Mouse (Mus musculus) retina, adult 2 months (tissue): ENCODE data around the gene Ube2o.

ENCODE experiments used
- DNase-seq: peaks from one replicate; pipeline ENCODE4 v3.0.0-alpha.2; 2012; ENCODE audit warnings: low read depth, low spot score

The Ube2o gene

DNA sequence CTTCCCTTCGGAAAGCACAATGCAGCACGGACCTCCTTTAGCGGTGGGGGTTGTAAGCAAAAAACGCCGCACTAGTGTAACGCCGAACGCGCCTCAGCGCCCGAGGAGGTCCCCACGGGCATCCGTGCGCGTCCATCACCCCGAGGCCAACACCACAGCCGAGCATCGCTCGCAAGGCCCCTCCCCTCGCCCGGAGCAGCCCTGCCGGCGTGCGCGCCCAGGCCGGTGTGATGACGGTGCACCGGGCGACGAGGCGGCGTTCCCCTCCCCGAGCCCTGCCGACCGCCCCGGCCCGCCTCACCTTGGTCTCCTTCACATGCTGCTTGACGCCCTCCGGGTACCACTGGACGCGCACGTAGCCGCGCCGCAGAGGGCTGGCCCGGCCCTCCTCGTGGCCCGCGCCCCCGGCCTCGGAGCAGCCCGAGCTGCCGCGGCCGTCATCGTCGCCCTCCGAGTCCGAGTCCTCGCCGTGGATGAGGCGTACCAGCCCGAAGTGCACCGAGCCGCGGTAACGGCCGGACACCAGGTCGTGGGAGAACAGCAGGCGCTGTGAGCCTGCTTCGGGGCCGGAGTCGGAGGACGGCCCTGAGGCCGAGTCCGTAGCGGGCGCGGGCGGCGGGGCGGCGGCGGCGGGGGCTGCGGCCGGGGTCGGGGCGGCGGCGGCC, 404 bp downstream of the Ube2o start:
- no peak for DNase-seq

DNA sequence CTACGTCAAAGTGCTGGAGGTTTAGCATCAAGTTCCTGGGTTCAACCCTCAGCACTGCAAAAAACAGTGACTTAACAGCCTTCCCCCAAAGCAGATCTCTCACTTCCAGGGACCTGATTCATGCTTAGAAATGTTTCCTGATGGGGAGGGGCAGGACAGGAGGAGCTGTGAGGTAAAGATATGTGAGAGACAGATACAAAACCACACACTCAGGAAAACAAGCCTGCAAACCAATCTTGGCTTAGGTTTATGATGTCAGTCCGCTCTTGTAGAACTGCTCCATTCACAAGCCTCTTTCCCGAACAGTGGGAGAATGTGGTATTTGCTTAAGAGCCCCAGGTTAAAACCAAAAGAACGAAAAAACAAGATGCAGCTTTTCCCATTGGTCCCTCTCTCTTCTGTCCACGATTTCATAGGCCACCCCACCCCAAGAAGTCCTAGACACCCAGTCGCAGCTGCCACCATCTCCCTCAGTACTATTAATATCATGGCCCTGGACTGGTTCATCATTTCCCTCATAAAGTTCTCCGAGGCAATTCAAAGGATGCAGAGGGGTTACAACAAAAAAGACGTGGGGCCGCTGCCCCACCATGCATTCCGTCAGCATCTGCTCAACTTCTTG, 1.1 kb downstream of the Ube2o start:
- DNase-seq = no peak

DNA sequence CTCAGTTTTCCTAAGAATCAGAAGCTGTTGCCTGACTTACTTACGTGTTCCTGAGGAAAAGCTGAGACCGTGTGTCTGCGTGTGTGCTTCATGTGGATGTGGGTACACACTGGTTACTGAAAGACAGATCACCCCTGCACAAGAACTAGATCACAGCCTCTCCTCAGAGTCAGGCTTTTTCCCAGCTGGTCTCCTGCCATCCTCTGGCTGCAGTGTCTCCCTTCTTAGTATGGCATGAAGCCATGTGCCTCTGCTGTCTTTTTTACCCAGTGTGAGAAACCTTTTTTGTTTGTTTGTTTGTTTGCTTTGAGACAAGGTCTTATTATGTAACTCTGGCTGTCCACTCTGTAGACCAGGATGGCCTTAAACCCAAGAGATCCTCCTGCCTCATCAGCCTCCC, 2.0 kb downstream of the Ube2o start:
- no peak for DNase-seq

DNA sequence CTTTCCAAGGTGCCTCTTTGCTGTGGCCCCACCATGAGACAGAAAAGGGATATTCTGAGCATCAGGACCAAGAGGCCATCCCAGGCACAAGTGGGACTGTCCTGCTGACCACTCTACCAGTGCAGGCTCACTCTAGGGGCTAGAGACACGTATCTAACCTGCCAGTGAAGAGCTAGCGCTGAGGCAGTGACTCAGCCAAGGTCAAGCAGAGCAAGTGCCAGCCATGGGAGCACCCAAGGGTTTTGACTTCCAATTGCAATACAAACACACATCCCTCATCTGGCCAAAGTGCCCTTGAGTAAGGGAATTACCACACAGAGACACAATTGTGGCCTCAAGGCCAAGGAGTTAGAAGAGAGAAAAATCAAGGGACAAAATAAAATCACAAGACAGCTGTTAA, 5.9 kb downstream of the Ube2o start:
- no peak for DNase-seq

DNA sequence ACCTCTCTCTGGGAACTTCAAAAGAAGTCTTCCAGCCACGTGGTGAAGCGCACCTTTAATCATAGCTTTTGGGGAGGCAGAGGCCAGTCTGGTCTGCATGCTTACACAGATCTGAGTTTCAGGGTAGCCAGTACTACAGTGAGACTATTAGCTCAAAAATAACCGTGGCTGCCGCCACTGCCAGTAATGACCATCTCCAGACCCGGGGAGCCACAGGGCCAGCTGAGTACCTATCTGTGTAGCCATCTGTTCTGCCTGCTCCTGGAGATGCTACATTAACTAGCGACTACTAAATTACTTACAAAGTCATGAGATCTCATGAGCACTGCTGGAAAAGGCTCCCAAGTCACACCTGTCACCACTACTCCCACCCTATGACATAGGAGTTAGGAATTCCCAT, 6.3 kb downstream of the Ube2o start:
- no peak for DNase-seq

DNA sequence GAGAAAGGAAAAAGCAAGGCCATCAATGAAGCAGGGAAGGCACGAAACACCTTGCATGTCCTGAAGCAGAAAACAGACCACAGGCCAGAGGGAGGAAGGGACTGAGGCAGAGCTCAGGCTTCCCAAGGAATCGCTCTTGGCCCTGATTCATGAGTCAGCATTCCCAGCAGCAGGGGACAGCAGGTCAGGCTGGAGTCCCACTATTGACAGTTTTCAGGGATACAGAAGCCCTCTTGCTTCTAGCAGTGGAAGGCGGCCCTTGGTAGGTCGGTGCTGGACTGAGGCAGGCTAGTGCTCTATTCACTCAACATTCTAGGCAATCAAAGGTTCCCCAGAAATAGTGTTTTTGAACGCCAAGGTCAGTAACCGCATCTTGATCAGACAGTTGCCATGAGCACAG, 6.8 kb downstream of the Ube2o start:
- no peak for DNase-seq

DNA sequence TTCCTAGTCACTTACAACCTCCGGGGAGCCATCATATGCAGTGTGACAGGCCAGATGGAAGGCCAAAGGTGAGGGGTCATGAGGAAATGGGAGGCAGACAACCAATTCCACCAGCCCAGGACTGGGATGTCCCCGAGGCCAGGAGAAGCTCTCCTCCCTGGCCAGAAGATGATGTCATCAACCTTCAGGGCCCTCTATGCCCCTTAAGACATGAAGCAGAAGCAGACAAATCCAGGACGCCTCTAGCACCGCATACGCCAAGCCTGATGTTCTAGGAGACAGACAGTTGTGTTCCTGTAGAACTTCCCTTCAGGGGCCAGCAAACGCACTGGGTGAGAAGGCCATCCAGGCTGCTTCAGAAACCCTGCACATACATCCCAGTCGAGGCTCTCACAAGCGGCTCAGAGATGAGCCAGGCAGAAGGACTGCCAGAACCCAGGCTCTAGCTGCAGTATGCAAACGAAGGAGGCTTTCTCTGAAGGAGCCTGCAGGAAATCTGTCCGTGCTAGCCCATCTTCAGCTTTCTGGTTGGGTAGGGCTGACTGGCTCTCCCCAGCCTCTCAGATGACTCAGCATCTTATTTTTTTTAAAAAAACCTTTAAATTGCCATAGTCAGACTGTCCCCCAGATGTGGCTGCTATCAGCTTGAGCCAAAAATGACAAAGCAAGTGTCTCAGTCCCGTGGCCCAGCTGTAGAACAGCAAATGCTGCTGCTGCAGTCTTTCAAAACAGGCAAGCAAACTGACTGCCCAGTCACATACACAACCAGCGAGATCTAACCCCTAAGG, 8.3 kb downstream of the Ube2o start:
- DNase-seq = no peak

DNA sequence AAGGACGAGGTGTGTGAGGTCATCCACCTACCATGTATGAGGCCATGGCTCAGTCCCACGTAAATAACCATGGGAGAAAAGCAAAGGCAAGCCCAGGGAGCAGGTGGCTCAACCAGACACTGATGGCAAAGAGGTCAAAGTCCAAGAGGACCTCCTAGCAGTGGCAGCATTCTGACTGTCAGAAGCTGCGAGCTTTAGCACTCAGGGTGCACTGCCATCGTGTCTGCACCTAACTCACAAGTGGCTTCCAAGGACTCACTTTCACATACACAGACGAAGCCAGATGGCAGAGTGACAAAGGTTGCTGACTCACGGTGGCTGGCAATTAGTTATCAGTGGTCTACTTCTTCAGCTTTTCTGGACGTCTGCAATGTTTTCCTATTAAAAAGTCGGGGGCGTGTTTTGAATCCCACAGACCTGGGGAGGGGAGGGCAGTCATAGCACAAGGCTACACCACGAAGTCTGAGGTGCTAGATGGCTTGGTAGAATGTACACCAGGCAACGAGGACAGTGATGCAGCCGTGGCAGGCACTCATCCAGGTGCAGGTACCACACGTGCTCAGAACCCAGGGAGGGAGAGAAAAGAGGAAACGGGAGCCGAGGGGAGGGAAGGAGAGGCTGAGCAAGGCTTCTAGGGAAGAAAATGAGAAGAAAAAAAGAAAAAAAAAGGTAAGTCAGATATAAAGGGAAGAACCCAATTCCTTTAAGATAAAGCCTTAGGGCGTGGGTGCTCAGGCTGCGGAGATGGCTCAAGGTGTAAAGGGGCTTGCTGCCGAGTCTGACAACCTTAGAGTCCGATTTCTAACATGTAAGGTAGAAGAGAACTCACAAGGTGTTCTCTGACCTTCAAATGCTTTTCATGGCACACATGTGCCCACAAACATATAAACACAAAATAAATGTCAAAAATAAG, 9.2 kb downstream of the Ube2o start:
- no peak for DNase-seq

DNA sequence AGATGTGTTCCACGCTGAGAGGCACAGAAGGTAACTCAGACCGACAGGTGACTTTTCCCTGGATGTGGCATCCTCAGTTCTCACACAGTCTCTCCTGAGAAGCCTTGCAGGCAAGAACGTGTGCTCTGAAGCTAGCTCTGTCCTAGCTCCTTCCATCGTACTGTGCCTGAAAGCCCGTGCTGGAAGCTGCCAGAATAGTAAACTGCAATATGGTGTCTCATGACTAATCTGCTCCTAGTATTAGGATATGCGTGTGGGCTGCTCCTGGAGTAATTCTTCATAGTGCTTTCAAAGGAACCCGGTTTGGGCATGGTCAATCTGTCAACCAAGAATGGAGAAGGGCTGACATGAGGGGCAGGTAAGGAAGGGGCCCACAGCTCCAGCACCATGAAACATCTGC, 10.4 kb downstream of the Ube2o start:
- no peak for DNase-seq

DNA sequence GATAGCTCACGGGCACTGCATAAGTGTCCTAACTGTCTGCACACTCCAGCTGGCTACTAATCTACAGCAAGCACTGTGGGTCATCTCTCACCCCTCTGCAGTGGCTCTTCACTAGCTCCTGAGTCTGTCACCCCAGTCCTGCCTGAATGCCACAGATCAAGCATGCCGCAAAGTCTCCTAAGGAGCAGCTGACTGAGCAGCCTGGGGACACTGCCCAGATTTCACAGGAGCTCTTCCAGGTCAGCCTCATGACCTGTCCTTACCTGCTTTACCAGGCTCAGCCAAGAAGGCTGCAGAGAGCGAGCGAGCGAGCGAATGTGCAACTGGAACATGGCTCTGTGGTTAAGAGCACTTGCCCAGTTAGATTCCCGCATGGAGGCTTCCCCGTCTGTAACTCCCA, 13.7 kb downstream of the Ube2o start:
- no peak for DNase-seq

DNA sequence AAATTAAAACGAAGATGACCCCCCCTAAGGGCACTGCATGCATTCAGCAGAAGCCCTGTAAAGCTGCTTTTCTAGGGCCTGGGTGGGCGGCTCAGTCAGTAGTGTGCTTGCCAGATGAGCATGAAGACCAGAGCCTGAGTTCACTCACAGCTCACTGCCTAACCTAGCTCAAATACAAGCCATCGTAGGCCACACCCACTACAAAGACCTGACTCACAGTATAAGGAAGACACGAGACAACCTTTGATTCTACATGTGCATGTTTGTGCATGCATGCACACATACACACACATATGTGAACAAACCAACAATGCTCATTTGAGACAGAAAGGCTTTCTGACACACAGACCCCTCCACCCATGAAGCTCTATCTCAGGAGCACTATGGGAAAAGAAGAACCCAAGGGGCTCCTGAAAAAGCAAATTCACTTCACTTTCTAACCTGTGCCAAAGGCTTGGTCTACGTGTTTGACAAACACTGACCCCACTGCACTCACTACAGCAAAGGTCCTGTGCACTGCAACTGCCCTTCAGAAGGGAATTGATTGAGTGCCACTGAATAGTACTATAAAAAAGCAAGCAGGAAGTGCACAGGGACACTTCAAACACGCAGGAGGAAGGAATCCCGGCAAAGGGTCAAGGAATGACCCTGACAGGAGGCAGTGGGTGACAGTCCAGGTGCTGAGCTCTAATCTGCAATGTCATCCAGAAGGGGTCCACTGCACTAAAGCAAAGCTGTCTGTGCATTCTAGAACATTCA, 15.8 kb downstream of the Ube2o start:
- no peak for DNase-seq

DNA sequence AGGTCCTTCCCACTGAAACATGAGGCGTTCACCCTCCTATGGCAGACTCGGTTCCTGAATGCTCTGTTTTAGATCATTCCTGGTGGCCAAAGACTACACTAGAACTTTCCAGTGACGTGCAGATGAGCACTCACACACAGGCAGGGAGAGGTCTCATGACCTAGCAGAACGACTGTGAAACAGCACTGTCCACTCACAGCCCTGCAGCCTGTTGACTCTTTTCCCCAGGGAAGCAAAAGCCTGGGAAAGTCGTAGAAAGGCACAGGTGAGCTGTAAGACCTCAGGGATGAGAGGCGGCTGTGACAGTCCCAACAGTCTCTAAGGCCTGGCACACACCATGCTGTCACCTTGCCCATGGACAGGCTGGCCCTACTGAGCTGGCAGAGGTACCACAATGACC, 24.9 kb downstream of the Ube2o start:
- no peak for DNase-seq

DNA sequence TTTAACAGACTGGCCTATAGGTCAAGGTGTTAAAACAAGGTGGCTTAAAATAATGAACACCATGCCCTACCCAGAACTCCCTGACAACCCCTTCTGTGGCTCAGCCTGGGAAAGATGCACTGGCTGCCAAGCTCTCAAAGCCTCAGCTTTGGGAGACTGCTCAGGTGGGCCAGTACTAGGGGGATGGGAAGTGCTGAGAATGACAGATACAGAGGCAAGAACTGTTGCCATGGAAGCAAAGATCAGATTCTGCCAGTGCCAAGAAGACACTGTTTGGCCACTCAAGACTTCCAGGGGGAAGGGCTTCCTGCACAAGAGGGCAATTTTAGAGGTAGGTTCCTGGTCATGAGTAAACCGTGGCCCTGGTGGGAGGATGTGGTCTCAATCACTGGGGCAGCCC, 25.7 kb downstream of the Ube2o start:
- DNase-seq = no peak

DNA sequence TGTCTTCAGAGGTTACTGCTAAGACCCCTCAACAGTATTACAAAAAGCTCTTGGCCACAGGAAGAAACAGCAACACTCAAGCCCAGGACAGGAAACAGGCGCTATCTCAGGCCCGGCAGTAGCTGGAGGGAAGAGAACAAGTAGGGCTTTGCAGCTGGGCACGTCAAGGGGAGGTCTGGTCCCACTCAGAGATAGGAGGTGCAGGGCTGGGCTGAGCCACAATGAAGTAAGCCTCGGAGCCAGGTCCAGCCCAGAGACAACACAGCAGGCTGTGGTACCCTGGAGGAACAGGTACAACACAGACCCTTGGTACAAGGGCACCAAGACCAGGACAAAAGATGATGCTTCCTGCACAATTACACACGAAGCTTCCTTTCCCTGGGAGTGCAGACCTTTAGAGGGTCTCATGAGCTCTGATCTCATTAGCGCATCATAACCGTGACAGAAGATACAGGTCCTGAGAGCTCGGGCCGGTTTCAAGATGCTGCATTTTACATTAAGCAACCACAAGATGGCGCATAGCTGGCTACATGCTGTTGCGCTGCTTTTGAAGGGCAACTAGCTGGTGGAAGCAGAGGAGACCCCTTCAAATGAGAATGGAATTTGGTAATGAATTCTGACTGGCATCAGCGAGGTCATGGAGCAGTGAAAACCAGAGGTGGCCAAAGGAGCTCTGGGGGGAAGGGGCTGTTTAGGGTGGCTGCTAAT, 26.9 kb downstream of the Ube2o start:
- no peak for DNase-seq

DNA sequence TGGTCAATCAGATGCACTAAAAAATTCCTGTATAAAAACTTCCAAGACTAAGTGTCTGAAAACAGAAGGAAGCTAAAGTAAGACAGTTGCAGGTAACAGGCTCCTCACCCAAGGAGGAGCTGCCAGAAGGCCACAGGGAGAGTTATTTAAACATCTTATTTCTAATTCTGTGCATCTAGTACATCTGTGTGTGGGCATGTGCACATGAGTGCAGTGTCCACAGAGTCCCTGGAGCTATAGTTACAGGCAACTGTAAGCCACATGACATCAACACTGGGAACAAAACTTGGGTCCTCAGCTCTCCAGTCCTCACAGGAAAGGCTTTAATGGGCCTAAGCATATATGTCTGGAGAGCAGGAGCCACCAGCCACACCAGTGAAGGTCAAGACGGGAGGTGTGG, 29.1 kb downstream of the Ube2o start:
- no peak for DNase-seq

DNA sequence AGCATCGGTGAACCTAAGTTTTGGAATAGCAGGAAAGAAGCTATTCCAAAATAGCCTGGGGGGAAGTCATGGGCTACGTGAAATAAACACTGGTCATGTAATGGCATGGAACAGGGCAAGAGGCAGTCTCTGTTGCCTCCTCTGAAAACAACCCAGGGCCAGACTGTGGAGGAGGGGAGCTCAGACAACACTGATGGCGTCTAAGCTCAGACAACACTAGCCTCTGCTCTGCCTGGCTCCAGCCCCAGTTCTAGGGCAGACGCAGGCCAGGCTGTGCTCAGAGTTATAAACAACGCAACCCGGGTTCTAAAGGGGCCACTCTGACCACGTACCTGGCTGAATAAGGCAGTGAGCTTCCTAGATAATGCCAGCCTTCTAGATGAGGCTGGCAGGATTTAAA, 30.5 kb downstream of the Ube2o start:
- no peak for DNase-seq

DNA sequence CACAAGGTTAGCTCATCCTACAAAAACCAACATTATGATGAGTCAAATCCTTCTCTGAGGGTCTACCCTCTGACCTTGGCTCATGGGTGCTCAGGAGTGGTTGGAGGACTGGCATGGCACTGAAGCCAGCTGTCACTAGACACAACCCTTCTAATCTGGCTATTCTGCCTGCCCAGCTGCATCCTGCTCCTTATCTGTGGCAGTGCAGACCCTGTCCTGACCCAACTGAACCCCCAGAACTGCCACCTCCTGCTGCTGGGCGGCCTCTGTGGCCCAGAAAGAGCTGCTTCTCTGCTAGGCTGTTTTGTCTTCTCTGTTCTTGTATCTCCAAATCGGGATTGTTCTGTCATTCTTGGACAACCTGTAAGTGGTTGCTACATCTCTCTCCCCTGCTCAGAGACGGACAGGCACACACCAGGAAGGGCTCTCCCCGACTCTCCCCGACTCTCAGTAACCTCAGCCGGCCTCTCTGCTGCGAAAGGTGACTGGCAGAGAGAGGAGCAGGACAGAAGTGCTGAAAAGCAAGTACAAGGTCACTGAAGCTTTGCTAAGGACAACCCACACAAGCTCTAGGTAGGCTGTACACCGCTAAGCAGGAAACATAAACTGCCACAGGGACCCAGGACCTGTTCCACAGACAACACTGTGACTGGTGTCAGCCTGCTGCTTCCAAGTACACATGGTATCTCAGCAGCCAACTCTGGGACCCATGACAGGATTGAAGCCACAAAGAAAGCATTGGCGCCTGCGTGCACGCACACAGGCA, 31.8 kb downstream of the Ube2o start:
- DNase-seq = no peak

DNA sequence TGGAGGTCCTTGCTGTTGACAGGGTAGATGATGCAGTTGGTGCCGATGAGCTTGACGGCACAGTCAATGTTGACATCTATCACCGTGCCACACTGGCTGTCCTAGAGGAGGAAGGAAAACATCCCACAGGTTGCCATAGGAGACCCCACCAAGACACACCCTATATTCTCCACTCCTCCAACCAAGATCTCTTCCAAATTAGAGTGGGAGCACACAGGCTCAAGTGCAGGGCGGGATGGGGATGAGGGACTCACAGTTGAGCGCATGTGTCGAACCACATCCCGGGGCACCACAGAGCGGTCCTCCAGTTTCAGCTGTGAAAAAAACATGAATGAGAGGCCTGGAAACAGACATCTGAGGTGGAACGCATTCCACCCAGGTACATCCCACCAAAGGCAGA, 32.5 kb downstream of the Ube2o start:
- no peak for DNase-seq

DNA sequence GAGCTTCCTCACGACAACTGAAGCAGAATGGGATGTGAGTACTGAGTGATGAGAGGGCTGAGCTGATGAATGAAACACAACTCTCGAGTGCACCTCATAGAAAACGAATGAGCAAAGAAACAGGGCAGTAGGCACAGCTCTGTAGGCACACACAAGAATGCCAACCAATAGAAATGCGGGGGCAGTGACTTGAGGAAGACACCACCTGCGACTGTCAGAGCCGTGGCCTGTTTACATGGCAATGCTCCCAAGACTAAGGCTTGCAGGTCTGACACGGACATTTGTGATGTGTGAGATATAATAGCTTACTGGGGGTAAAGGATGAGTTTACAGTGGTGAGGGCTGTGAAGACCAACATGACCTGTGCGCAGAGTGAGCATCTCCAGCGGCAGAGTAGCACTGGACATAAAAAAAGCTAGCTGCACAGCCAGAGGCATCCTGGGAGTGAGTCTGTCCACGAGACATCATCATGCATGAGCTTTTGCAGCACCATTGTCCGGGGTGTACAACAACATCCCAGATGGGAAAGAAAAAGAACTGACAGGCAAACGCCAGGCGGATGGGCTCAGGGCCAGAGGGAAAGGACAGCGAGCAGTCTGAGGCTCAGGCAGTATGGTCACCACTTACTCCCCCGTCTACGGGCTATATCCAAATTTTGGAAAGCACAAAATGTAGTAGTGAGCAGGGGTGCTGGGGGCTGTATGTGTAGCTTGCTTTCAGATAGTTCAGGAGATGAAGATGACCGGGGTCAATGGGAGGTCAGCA, 33.8 kb downstream of the Ube2o start:
- no peak for DNase-seq
